Mouse (Mus musculus) C2C12 (cell line): ENCODE results near the gene C1ql3.

Source experiments
- CEBPB ChIP-seq: IDR thresholded peaks from one replicate; pipeline ENCODE4 v1.6.1; 2011; ENCODE audit warnings: low read depth, mild to moderate bottlenecking, control low read depth, moderate library complexity
- CTCF ChIP-seq: IDR thresholded peaks from one replicate; pipeline ENCODE4 v1.5.1; 2011; ENCODE audit not compliant: control insufficient read depth, insufficient read depth, insufficient read length
- MYOD1 ChIP-seq: IDR thresholded peaks from one replicate; pipeline ENCODE4 v1.6.1; 2011; ENCODE audit warnings: low read depth; ENCODE audit not compliant: control insufficient read depth, insufficient read length

DNA sequence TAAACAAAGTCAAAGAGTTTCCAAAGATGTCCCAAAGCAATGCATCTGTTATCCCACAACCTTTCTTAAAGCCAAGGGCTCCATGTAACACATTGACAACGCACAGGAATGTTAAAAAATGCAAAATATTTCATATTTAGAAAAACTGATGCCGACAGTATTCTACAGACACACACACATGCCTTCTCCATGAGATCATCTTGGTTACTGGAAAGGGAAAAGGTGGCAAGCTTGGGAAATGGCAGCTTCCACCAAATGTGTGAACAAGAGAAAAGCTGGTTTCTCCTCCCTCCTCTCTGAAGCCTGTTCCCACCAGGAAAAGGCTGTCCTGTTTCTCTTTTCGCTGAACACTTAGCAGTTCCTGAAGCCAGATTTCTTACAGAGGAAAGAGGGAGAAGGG lies 27.2 kb upstream of the C1ql3 start:
- no peak for TF ChIP-seq MYOD1
- no peak for TF ChIP-seq CEBPB
- no peak for TF ChIP-seq CTCF
